Mouse (Mus musculus) gastrocnemius, postnatal 14 days (tissue): ENCODE data around the gene Sema4d. TPM values are rescaled to one million over a fixed set of nuclear protein-coding genes. Genes with fewer than 3 reads are reported as not detected.

Experiments used
- DNase-seq: peaks from one replicate; pipeline ENCODE4 v3.0.0; 2021; ENCODE audit warnings: mixed read lengths
- intact Hi-C: fragments of 180-260 bp; cut with DNase I; formaldehyde crosslinking; loops from one replicate; pipeline ENCODE4 v1.15.1; 2025; ENCODE audit warnings: low total_unique reads
- total RNA-seq, 2 experiments: library from RNA; stranded (reverse); gene quantifications; 2 replicates each; pipeline ENCODE4 v1.2.3; 2021

The Sema4d gene
- total RNA-seq, 2 experiments from 2014 or later, result 126 to 130 TPM

- intact Hi-C loops, result no loop called here
- no peak for DNase-seq
Observed at GRCm38 (mm10) chr13:51818170-51818943, 24.8 kb upstream of the Sema4d start.

GRCm38 (mm10) chr13:51816559-51817041 is 23.1 kb upstream of the Sema4d start:
- peak; percentile 19 for DNase-seq

GRCm38 (mm10) chr13:51815865-51816504 is 22.4 kb upstream of the Sema4d start:
- no peak for DNase-seq
- intact Hi-C loops, result no loop called here

More at GRCm38 (mm10) chr13:51816559-51817041, 23.1 kb upstream of the Sema4d start:
- intact Hi-C loops, result no loop called here

- intact Hi-C loops, result no loop called here
- DNase-seq, result no peak
Observed at GRCm38 (mm10) chr13:51814646-51815045, 21.1 kb upstream of the Sema4d start.

GRCm38 (mm10) chr13:51813621-51814615 is 20.4 kb upstream of the Sema4d start:
- intact Hi-C loops, result no loop called here

GRCm38 (mm10) chr13:51808141-51808540 is 14.6 kb upstream of the Sema4d start:
- intact Hi-C loops, result no loop called here
- DNase-seq, result no peak

More at GRCm38 (mm10) chr13:51813621-51814615, 20.4 kb upstream of the Sema4d start:
- DNase-seq, result no peak

GRCm38 (mm10) chr13:51806220-51806619 is 12.7 kb upstream of the Sema4d start:
- no peak for DNase-seq
- intact Hi-C loops, result no loop called here

- intact Hi-C loops, result no loop called here
- DNase-seq, result no peak
Observed at GRCm38 (mm10) chr13:51805634-51806033, 12.1 kb upstream of the Sema4d start.

- DNase-seq, result no peak
- intact Hi-C loops, result no loop called here
Observed at GRCm38 (mm10) chr13:51800921-51801320, 7.4 kb upstream of the Sema4d start.

- intact Hi-C loops, result no loop called here
- DNase-seq, result no peak
Observed at GRCm38 (mm10) chr13:51799735-51800522, 6.4 kb upstream of the Sema4d start.

GRCm38 (mm10) chr13:51797899-51798746 is 4.6 kb upstream of the Sema4d start:
- DNase-seq, result no peak
- intact Hi-C loops, result no loop called here

GRCm38 (mm10) chr13:51793948-51794347 is 401 bp upstream of the Sema4d start:
- intact Hi-C loops, result no loop called here
- no peak for DNase-seq

GRCm38 (mm10) chr13:51792729-51793424 is 670 bp downstream of the Sema4d start:
- intact Hi-C loops, result no loop called here
- peak; percentile 76 for DNase-seq

GRCm38 (mm10) chr13:51792135-51792573 is 1.4 kb downstream of the Sema4d start:
- peak; percentile 43 for DNase-seq
- intact Hi-C loops, result no loop called here

GRCm38 (mm10) chr13:51791604-51792003 is 1.9 kb downstream of the Sema4d start:
- DNase-seq, result no peak
- intact Hi-C loops, result no loop called here

GRCm38 (mm10) chr13:51790793-51791192 is 2.8 kb downstream of the Sema4d start:
- DNase-seq, result no peak
- intact Hi-C loops, result no loop called here

- no peak for DNase-seq
- intact Hi-C loops, result no loop called here
Observed at GRCm38 (mm10) chr13:51787858-51788257, 5.7 kb downstream of the Sema4d start.
